Mouse (Mus musculus): Measurements from ENCODE around the gene Vps13d.

DNA sequence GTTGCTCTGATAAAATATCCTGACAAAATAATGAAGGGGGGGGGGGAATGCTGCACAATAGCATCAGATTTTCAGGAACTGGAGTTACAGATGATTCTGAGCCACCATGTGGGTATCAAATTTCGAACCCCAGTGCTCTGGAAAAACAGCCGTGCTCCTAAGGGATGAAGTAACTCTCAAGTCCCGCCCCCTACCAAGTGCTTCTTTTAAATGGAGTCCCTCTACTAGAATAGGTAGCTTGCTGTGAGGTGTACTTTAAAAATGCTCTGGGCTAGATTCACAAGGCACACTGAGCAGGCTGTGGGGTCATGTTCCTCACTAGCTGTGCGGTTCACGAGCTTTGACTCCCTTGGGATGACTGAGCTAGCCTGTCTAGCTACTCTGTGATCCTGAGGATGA, 14.9 kb upstream of the Vps13d start:
- no peak for TF ChIP-seq EP300 (IDR thresholded peaks at IDR 0.05; ENCODE audit: low read depth)
- TF ChIP-seq CTCF (IDR thresholded peaks at IDR 0.05; ENCODE audit: low read depth), result no peak
